Mouse (Mus musculus) brown adipose tissue, adult 24 weeks (tissue): Measurements from ENCODE around the gene Atp5e. TPM values are rescaled to one million over a fixed set of nuclear protein-coding genes. Genes with fewer than 3 reads are reported as not detected.

ENCODE experiments used
- H3K27ac ChIP-seq: fragments of 200-500 bp; replicated peaks from 2 replicates; pipeline ENCODE4 v1.5.1; 2012; ENCODE audit warnings: low read depth, mild to moderate bottlenecking, low read length
- H3K4me1 ChIP-seq: fragments of 200-500 bp; 2 replicates; pipeline ENCODE4 v1.6.1; 2012; ENCODE audit warnings: low read length, mixed read lengths; ENCODE audit not compliant: control insufficient read depth, insufficient read depth, insufficient read length
- H3K4me3 ChIP-seq: fragments of 200-500 bp; 2 replicates; pipeline ENCODE4 v1.5.1; 2012; ENCODE audit warnings: low read depth, mild to moderate bottlenecking, low read length, moderate library complexity; ENCODE audit not compliant: insufficient read depth
- polyA plus RNA-seq: library from polyadenylated mRNA; stranded (reverse); fragments of >200 nt; gene quantifications from 2 replicates; pipeline ENCODE4 v1.2.4, GENCODE M21; 2012; ENCODE audit not compliant: missing spikeins, insufficient read depth, insufficient read length

Gene Atp5e
- polyA plus RNA-seq, 1 experiment: 3,874 TPM

- H3K4me3 ChIP-seq: no peak overlapping the region
- H3K27ac ChIP-seq: no peak overlapping the region
- peaks cover 7% of the 10 kb centered on the region; the same call in 1 of the 2 replicates for H3K4me1 ChIP-seq
These were observed 50.8 kb downstream of the Atp5e start for GRCm38 (mm10) chr2:174413127-174413526.

Other genes starting within 250 kb of the Atp5e start
- 2,899 and 4,504 TPM in 2 replicates for gene Gnas, start 179.8 kb downstream of the Atp5e start, polyA plus RNA-seq
- gene Gm20721, start 117.4 kb downstream of the Atp5e start, polyA plus RNA-seq: 15.6 and 22.2 TPM in 2 replicates
- gene Nelfcd, start 48.3 kb downstream of the Atp5e start, polyA plus RNA-seq: 19.5 and 27.0 TPM in 2 replicates
- 155 and 162 TPM in 2 replicates for gene Ctsz, start 25.1 kb downstream of the Atp5e start, polyA plus RNA-seq
- gene Tubb1, start 13.4 kb downstream of the Atp5e start, polyA plus RNA-seq: not detected in 2 replicates
- 263 and 265 TPM in 2 replicates for gene Prelid3b, start 9.0 kb upstream of the Atp5e start, polyA plus RNA-seq
- not detected in 2 replicates for gene Zfp831, start 179.4 kb upstream of the Atp5e start, polyA plus RNA-seq